Mouse (Mus musculus): ENCODE data around the gene Prmt8.

DNA sequence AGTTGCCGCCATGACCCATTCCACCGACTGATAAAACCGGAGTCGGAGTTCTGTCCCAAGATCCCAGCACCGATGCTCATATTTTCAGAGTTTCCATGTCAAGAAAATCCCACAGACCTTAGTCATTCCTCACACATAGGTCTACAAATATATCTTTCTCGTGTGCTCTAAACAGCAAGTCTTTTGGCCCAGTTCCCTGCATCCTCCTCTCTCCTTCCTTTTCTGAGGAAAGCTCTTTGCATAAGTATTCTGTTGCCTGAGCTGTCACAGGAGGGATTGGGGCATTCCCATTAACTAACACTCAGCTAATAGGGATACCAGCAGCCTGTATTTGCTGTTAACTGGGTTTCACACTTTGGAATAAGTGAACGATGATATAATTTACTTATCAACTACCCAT lies 106.0 kb downstream of the Prmt8 start:
- TF ChIP-seq CTCF (IDR thresholded peaks at IDR 0.05; ENCODE audit: low read depth, low read length) (no peak), POLR2A (IDR thresholded peaks at IDR 0.05; ENCODE audit: extremely low read depth, insufficient read depth, low read length) (no peak)

All from liver, adult 2 months (tissue).